Mouse (Mus musculus): ENCODE data around the gene Mta3. TPM values are rescaled to one million over a fixed set of nuclear protein-coding genes. Genes with fewer than 3 reads are reported as not detected.
"Not testable (repeated sequence)": the region's sequence is repeated elsewhere in the genome, so short reads cannot be mapped to it uniquely, and the experiment has no call there.

Mta3 gene
- polyA plus RNA-seq, 1 experiment from 2014 or later: 43.8 TPM

DNA sequence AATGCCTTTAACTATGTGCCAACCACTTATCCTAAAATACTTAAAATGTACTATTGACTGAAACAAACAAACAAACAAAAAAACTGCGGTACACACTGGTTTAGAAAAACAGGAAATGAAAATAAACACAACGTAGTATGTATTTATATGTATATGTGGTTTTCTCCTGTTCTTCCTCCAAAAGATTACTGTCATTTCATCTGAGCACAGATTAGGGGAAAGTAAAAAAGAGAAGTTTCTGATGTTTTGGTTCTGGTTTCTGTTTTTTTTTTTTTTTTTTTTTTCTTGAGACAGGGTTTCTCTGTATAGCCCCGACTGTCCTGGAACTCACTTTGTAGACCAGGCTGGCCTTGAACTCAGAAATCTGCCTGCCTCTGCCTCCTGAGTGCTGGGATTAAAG, 3.6 kb downstream of the Mta3 start:
- H3K36me3 ChIP-seq; H3K9me3 ChIP-seq; H3K4me1 ChIP-seq; H3K4me3 ChIP-seq (replicated peaks); H3K27ac ChIP-seq; H3K27me3 ChIP-seq (replicated peaks); ATAC-seq (ENCODE audit: insufficient read depth, low FRiP score, low read depth); H3K4me2 ChIP-seq; H3K9ac ChIP-seq: not testable (repeated sequence)
- 86% methylated on average over 3 of the region's 3 CpGs for WGBS

GRCm38 (mm10) chr17:83710639-83711038, 4.7 kb downstream of the Mta3 start:
- no peak overlapping the region for H3K27ac ChIP-seq
- no peaks in the 10 kb centered on the region for H3K9me3 ChIP-seq
- 0 out of 2 replicates have a peak, but pooled peaks cover 6% of the 10 kb centered on the region for H3K36me3 ChIP-seq
- H3K4me2 ChIP-seq: no peak overlapping the region
- ATAC-seq (ENCODE audit: insufficient read depth, low FRiP score, low read depth): no peak
- 80% methylated on average over 8 of the region's 8 CpGs for WGBS
- no peak overlapping the region for H3K4me3 ChIP-seq (replicated peaks)
- H3K9ac ChIP-seq: no peak overlapping the region
- 0 out of 2 replicates have a peak, but pooled peaks cover 7% of the 10 kb centered on the region for H3K4me1 ChIP-seq
- no peaks in the 10 kb centered on the region for H3K27me3 ChIP-seq (replicated peaks)

GRCm38 (mm10) chr17:83712341-83712740, 6.4 kb downstream of the Mta3 start:
- WGBS: 93% methylated on average over 9 of the region's 9 CpGs
- Histone ChIP-seq H3K27ac (no peak overlapping the region), H3K27me3 (replicated peaks) (no peaks in the 10 kb centered on the region), H3K4me2 (no peak overlapping the region), H3K4me3 (replicated peaks) (no peak overlapping the region), H3K36me3 (peaks cover 19% of the 10 kb centered on the region), H3K9me3 (no peaks in the 10 kb centered on the region), H3K9ac (no peak overlapping the region), H3K4me1 (0 out of 2 replicates have a peak, but pooled peaks cover 5% of the 10 kb centered on the region)
- ATAC-seq (ENCODE audit: insufficient read depth, low FRiP score, low read depth): no peak

- H3K27me3 ChIP-seq (replicated peaks): no peaks in the 10 kb centered on the region
- H3K4me3 ChIP-seq (replicated peaks): no peak overlapping the region
- no peaks in the 10 kb centered on the region for H3K9me3 ChIP-seq
- H3K4me1 ChIP-seq: no peaks in the 10 kb centered on the region
- no peak overlapping the region for H3K9ac ChIP-seq
- ATAC-seq (ENCODE audit: insufficient read depth, low FRiP score, low read depth): no peak
- H3K27ac ChIP-seq: no peak overlapping the region
- H3K36me3 ChIP-seq: peaks cover 17% of the 10 kb centered on the region
- WGBS: 82% methylated on average over 12 of the region's 12 CpGs
- H3K4me2 ChIP-seq: no peak overlapping the region
Observed at GRCm38 (mm10) chr17:83720449-83720848, 14.5 kb downstream of the Mta3 start.

- peaks cover 14% of the 10 kb centered on the region for H3K36me3 ChIP-seq
- H3K4me3 ChIP-seq (replicated peaks): no peak overlapping the region
- H3K27ac ChIP-seq: no peak overlapping the region
- WGBS: 91% methylated on average over 10 of the region's 10 CpGs
- no peaks in the 10 kb centered on the region for H3K4me1 ChIP-seq
- H3K4me2 ChIP-seq: no peak overlapping the region
- ATAC-seq (ENCODE audit: insufficient read depth, low FRiP score, low read depth): no peak
- H3K9me3 ChIP-seq: no peaks in the 10 kb centered on the region
- no peaks in the 10 kb centered on the region for H3K27me3 ChIP-seq (replicated peaks)
- no peak overlapping the region for H3K9ac ChIP-seq
Observed at GRCm38 (mm10) chr17:83721157-83721556, 15.2 kb downstream of the Mta3 start.

- no peaks in the 10 kb centered on the region for H3K27me3 ChIP-seq (replicated peaks)
- H3K9ac ChIP-seq: no peak overlapping the region
- 77% methylated on average over 9 of the region's 9 CpGs for WGBS
- no peak overlapping the region for H3K27ac ChIP-seq
- H3K4me3 ChIP-seq (replicated peaks): no peak overlapping the region
- no peaks in the 10 kb centered on the region for H3K4me1 ChIP-seq
- H3K36me3 ChIP-seq: no peaks in the 10 kb centered on the region
- no peak for ATAC-seq (ENCODE audit: insufficient read depth, low FRiP score, low read depth)
- H3K4me2 ChIP-seq: no peak overlapping the region
- H3K9me3 ChIP-seq: no peaks in the 10 kb centered on the region
Observed at GRCm38 (mm10) chr17:83723064-83723463, 17.1 kb downstream of the Mta3 start.

DNA sequence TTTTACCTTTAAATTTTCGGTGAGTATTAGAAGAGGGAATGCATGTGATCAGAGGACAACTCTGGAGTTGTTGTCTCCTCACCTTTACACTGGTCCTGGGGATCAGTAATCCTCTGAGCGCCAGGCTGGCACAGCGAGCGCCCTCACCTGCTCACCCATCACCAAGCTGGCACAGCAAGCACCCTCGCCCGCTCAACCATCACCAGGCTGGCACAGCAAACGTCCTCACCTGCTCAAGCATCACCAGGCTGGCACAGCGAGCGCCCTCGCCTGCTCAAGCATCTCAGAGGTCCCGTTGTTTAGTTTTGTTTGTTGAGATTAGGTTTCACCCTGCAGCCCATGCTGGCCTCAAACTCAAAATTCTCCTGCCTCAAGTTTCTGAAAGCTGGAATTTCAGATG, 20.5 kb downstream of the Mta3 start:
- no peak for ATAC-seq (ENCODE audit: insufficient read depth, low FRiP score, low read depth)
- Histone ChIP-seq H3K27me3 (replicated peaks) (no peaks in the 10 kb centered on the region), H3K9me3 (no peaks in the 10 kb centered on the region), H3K9ac (no peak overlapping the region), H3K4me2 (no peak overlapping the region), H3K4me3 (replicated peaks) (no peak overlapping the region), H3K4me1 (peaks cover 1% of the 10 kb centered on the region; the same call in 1 of the 2 replicates), H3K36me3 (no peaks in the 10 kb centered on the region), H3K27ac (no peak overlapping the region)
- WGBS: 83% methylated on average over 11 of the region's 11 CpGs

GRCm38 (mm10) chr17:83727707-83728106, 21.7 kb downstream of the Mta3 start:
- H3K27ac ChIP-seq: no peak overlapping the region
- H3K4me2 ChIP-seq: no peak overlapping the region
- no peak overlapping the region for H3K9ac ChIP-seq
- 90% methylated on average over 4 of the region's 4 CpGs for WGBS
- no peaks in the 10 kb centered on the region for H3K9me3 ChIP-seq
- H3K36me3 ChIP-seq: no peaks in the 10 kb centered on the region
- no peak for ATAC-seq (ENCODE audit: insufficient read depth, low FRiP score, low read depth)
- H3K4me1 ChIP-seq: peaks cover 6% of the 10 kb centered on the region; the same call in 1 of the 2 replicates
- no peaks in the 10 kb centered on the region for H3K27me3 ChIP-seq (replicated peaks)
- H3K4me3 ChIP-seq (replicated peaks): no peak overlapping the region

GRCm38 (mm10) chr17:83729029-83729428, 23.1 kb downstream of the Mta3 start:
- ATAC-seq (ENCODE audit: insufficient read depth, low FRiP score, low read depth): no peak
- H3K36me3 ChIP-seq: no peaks in the 10 kb centered on the region
- no peaks in the 10 kb centered on the region for H3K27me3 ChIP-seq (replicated peaks)
- H3K4me3 ChIP-seq (replicated peaks): no peak overlapping the region
- H3K4me1 ChIP-seq: peaks cover 6% of the 10 kb centered on the region; the same call in 1 of the 2 replicates
- no peak overlapping the region for H3K4me2 ChIP-seq
- H3K27ac ChIP-seq: no peak overlapping the region
- WGBS: 93% methylated on average over 9 of the region's 9 CpGs
- no peak overlapping the region for H3K9ac ChIP-seq
- no peaks in the 10 kb centered on the region for H3K9me3 ChIP-seq

GRCm38 (mm10) chr17:83730123-83730522, 24.2 kb downstream of the Mta3 start:
- WGBS: 93% methylated on average over 6 of the region's 6 CpGs

DNA sequence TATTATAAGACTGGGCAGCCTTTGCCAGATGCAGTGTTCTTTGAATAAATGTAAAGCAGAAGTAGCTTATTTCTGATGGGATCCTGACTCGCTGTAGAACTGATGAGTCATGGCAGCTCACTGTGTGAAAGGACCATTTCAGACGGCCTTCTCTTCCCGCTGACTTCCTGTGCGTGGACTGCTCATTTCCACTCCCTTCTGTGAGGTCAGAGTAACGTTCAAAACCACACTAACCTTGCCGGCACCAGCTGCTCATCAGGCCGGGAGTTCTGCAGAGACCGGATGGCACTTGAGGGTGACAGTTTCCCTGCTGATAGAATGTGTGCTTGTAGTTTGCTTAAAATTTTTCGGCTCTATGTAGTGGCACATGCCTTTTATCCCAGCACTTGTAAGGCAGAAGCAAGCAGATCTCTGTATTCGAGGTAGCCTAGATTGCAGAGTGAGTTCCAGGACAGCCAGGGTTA, 26.2 kb downstream of the Mta3 start:
- H3K4me2 ChIP-seq: no peak overlapping the region
- no peaks in the 10 kb centered on the region for H3K9me3 ChIP-seq
- H3K27ac ChIP-seq: peak overlapping the region; percentile 40; the same call in 1 of the 2 replicates
- peaks cover 6% of the 10 kb centered on the region; the same call in 1 of the 2 replicates for H3K4me1 ChIP-seq
- H3K27me3 ChIP-seq (replicated peaks): no peaks in the 10 kb centered on the region
- no peak overlapping the region for H3K4me3 ChIP-seq (replicated peaks)
- 42% methylated on average over 10 of the region's 10 CpGs for WGBS
- ATAC-seq (ENCODE audit: insufficient read depth, low FRiP score, low read depth): peak; percentile 61; the same call in 1 of the 2 replicates
- no peaks in the 10 kb centered on the region for H3K36me3 ChIP-seq
- H3K9ac ChIP-seq: no peak overlapping the region

More at GRCm38 (mm10) chr17:83730123-83730522, 24.2 kb downstream of the Mta3 start:
- Histone ChIP-seq H3K36me3 (no peaks in the 10 kb centered on the region), H3K27me3 (replicated peaks) (no peaks in the 10 kb centered on the region), H3K9me3 (no peaks in the 10 kb centered on the region), H3K9ac (no peak overlapping the region), H3K27ac (no peak overlapping the region), H3K4me2 (no peak overlapping the region), H3K4me3 (replicated peaks) (no peak overlapping the region), H3K4me1 (peaks cover 6% of the 10 kb centered on the region; the same call in 1 of the 2 replicates)
- no peak for ATAC-seq (ENCODE audit: insufficient read depth, low FRiP score, low read depth)

DNA sequence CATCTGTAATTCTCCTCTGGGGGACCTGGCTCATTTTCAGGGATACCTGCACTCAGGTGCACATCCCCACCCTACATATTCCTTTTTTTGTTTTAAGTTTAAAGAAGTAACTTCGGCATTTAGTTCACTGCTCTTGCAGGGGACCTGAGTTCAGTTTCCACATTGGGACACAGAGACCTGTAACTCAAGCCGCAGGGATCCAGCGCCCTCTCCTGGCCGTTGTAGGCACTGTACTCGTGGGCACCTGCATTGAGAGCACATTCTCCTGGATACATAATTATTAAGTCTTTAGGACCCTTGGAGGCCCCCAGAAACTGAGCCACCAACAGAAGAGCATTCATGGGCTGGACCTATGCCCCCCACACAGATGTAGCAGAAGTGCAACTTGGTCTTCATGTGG, 26.8 kb downstream of the Mta3 start:
- no peaks in the 10 kb centered on the region for H3K36me3 ChIP-seq
- H3K27me3 ChIP-seq (replicated peaks): no peaks in the 10 kb centered on the region
- H3K4me1 ChIP-seq: peaks cover 6% of the 10 kb centered on the region; the same call in 1 of the 2 replicates
- no peaks in the 10 kb centered on the region for H3K9me3 ChIP-seq
- H3K9ac ChIP-seq: no peak overlapping the region
- H3K4me3 ChIP-seq (replicated peaks): no peak overlapping the region
- no peak overlapping the region for H3K27ac ChIP-seq
- WGBS: 49% methylated on average over 5 of the region's 5 CpGs
- H3K4me2 ChIP-seq: no peak overlapping the region
- ATAC-seq (ENCODE audit: insufficient read depth, low FRiP score, low read depth): no peak

- peak; percentile 74; the same call in 1 of the 2 replicates for ATAC-seq (ENCODE audit: insufficient read depth, low FRiP score, low read depth)
- 0 out of 2 replicates have a peak, but pooled peaks cover 7% of the 10 kb centered on the region for H3K36me3 ChIP-seq
- no peak overlapping the region for H3K4me2 ChIP-seq
- H3K27ac ChIP-seq: no peak overlapping the region
- no peaks in the 10 kb centered on the region for H3K9me3 ChIP-seq
- H3K27me3 ChIP-seq (replicated peaks): no peaks in the 10 kb centered on the region
- WGBS: 92% methylated on average over 9 of the region's 9 CpGs
- no peak overlapping the region for H3K4me3 ChIP-seq (replicated peaks)
- H3K9ac ChIP-seq: no peak overlapping the region
- peaks cover 3% of the 10 kb centered on the region; the same call in 1 of the 2 replicates for H3K4me1 ChIP-seq
Observed at GRCm38 (mm10) chr17:83736701-83737100, 30.7 kb downstream of the Mta3 start.

All from stomach, embryonic 15.5 days (tissue).